In genomic region chr7:78409970-78410369, GRCm38 (mm10) we compare ENCODE assay signal across 18 mouse cellular contexts.
"Had no signal": no experiment of that assay in that cellular context is flagged by ENCODE, and none has a peak within 500 bp of the region (broad histone marks: within the 10 kb centered on the region; RNA-seq: fewer than 3 reads in every experiment).

No protein-coding gene starts in this region.

- H3K27me3 ChIP-seq: kidney, embryonic 15.5 days; limb, embryonic 13.5 days; midbrain, embryonic 15.5 days; neural tube, embryonic 12.5 days; stomach, embryonic 15.5 days had no signal

- ATAC-seq: intestine, embryonic 16.5 days; lung, postnatal 0 days; midbrain, embryonic 15.5 days had no signal

- H3K27ac ChIP-seq: kidney, embryonic 15.5 days; limb, embryonic 13.5 days; liver, embryonic 14.5 days; midbrain, embryonic 10.5 days; midbrain, embryonic 15.5 days; neural tube, embryonic 12.5 days; stomach, embryonic 15.5 days had no signal

- H3K9me3 ChIP-seq: kidney, embryonic 15.5 days; limb, embryonic 13.5 days; midbrain, embryonic 10.5 days; midbrain, embryonic 15.5 days; neural tube, embryonic 12.5 days; stomach, embryonic 15.5 days had no signal

- H3K4me1 ChIP-seq: kidney, embryonic 15.5 days; limb, embryonic 13.5 days; midbrain, embryonic 10.5 days; midbrain, embryonic 15.5 days; neural tube, embryonic 12.5 days; stomach, embryonic 15.5 days had no signal

- DNase-seq: kidney, adult 2 months; kidney, postnatal 14 days; layer of hippocampus, adult 9-11 months; layer of hippocampus, postnatal 36 days; left cerebral cortex, postnatal 4 days; lung, adult 18-20 months; lung, postnatal 4 days; thymus, adult 2 months; thymus, postnatal 25 days had no signal

- H3K9ac ChIP-seq: kidney, embryonic 15.5 days; limb, embryonic 13.5 days; liver, embryonic 14.5 days; midbrain, embryonic 15.5 days; neural tube, embryonic 12.5 days; stomach, embryonic 15.5 days had no signal

- H3K36me3 ChIP-seq: kidney, embryonic 15.5 days; limb, embryonic 13.5 days; midbrain, embryonic 10.5 days; midbrain, embryonic 15.5 days; neural tube, embryonic 12.5 days; stomach, embryonic 15.5 days had no signal

- H3K4me2 ChIP-seq: kidney, embryonic 15.5 days; limb, embryonic 13.5 days; midbrain, embryonic 15.5 days; neural tube, embryonic 12.5 days; stomach, embryonic 15.5 days had no signal

- H3K4me3 ChIP-seq: kidney, embryonic 15.5 days; limb, embryonic 13.5 days; midbrain, embryonic 10.5 days; midbrain, embryonic 15.5 days; neural tube, embryonic 12.5 days; stomach, embryonic 15.5 days had no signal
